Mouse (Mus musculus): ENCODE results near the gene Sag.
A peak's percentile ranks its signal among the peaks of the same experiment; 100 is the strongest.

Sag gene

DNA sequence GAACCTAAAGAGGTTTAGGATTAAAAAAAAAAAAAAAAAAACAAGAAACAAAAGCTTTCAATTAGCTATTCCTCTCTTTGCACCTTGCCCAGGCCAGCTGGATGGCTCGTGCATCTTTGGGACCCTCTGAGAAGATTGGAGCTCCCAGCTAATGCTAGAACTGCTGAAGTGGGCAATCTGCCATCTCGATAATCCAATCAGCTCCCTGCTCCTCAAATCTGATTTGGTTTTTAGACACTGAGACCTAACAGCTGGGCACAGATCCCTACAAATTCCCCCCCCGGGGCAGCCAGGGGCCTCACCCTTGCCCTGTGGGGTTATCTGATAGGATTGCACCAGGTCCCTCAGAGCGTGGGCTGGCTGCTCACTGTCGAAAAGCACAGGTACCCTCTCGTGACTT, at the start of gene Sag:
Gene Sag (plus strand): TSS at position 105 of the 400 bp plus-strand sequence.
- DNase-seq (ENCODE audit: low read depth, low spot score), result no peak

DNA sequence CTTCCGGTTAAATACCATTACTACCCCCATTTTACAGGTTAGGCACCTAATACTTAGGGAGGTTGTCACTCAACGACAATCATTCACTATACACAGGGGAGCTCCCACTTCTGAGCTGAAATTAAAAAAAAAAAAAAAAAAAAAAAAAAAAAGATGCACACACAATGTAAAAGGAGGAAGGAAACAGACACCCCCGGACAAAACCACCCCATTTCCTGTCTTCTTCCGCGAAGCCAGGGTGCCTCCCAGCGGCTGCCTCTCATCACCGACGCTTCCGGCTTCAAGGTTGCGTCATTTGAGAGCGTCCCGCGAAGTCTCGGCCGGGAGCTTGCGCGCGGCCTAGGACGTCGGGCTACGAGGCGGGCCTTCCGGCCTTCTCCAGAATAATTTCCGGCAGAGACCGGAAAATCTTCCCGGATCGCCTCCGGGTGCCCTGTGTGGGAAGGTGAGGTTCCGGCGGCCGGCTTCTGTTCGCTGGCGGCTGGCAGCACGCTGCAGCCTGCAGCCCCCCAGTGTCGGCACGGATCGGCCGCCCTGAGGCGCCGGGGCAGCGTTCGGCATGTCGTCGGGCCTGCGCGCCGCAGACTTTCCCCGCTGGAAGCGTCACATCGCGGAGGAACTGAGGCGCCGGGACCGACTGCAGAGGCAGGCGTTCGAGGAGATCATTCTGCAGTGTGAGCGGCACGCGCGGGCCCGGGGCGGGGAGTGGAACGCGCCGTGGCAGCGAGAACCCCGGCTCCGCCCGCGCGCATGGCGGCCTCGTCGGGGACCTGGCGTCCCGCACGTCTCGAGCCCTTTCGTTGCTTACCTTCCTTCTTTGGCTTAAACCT, 47.6 kb upstream of the Sag start, which contains the start of gene Atg16l1:
Gene Atg16l1 (plus strand): TSS at position 230 of the 830 bp plus-strand sequence.
- peak; percentile 97 for DNase-seq (ENCODE audit: low read depth, low spot score)

DNA sequence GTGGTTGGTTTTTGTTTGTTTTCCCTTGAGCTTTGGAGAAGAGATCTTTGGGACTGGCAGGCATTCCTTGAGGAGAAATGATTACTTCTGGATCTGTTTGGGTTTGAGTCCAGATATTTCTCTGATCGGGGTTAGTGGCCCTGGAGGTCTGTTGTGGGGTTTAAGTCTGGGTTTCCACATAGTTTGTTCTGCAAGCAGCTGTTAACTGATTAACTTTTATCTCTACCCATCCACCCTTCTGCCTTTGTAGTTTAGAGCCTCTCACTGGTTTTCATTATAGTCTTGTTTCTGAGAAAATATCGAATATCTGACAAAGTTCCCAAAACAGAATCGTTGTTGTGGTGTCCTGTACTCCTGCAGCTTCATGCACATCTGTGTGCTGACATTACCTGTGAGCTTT, 39.7 kb upstream of the Sag start:
- DNase-seq (ENCODE audit: low read depth, low spot score), result no peak

DNA sequence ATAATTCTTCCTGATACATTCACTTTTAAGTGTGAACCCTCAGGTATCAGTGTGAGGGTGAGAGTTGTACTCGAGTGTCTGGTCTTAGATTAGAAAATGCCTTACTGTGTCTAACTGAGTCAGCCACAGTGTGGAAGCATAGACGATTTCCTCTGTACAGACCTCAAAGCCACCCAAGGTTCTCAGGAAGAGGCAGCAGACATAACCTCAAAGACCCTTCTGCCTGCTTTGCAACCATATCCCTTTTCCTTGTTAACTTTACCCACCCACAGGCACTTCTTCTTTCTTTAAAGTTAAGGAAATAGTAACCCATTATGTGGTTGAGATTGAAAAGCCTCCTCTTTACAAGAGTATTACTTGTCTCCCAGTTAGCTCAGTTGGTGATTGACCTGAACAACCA, 37.7 kb upstream of the Sag start:
- DNase-seq (ENCODE audit: low read depth, low spot score), result no peak

DNA sequence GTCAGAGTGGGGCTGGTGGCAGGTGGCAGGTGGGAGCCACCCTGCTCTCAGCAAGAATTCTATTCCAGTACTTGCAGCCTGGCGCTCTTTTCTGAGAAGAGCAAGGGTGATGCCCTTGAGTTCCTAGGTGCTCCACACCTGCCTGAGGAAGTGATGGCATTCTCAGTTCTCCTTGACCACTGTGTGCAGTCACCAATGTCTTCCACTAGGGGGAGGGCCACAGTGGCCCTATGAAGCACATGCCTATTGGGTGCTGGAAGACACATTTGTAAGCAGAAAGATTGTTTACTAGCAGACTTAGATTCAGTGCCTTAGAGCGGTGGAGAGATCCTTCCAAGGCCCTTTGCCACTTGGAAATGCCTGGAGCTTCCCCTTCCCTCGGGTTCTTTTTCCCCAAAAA, 37.2 kb upstream of the Sag start:
- DNase-seq (ENCODE audit: low read depth, low spot score), result no peak

DNA sequence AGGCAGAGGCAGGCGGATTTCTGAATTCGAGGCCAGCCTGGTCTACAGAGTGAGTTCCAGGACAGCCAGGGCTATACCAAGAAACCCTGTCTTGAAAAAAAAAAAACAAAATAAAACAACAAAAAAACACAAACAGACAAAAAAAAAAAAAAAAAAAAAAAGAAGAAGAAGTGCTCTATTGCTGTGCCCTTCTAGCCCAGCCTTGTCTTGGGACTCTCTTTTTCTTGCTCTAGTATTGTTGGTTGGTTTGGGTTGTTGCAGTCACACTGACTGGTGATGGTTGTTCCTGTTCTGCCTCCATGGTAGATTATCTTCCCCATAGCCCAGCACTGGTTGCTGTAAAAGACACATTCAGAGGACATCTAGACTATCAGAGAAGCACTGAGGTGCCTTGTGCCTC, 34.2 kb upstream of the Sag start:
- no peak for DNase-seq (ENCODE audit: low read depth, low spot score)

DNA sequence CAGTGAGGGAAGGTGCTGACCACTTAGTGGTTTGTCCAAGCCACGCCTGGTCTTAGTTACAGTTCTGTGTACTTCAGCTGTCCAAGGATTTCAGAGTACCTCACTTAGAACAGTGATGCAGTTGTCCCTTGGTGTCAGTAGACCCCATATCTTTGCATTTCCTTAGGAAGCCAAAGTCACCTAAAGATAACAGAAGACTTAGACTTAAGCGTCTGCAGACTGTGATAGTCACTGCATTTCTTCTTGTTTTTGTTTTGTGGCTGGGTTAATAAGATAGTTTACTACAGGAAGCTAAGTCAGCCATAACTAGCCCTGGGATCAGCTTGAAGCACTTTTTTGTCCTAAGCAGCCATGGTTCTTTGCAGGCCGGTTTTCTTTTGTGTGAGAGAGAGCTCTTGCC, 33.0 kb upstream of the Sag start:
- DNase-seq (ENCODE audit: low read depth, low spot score), result no peak

DNA sequence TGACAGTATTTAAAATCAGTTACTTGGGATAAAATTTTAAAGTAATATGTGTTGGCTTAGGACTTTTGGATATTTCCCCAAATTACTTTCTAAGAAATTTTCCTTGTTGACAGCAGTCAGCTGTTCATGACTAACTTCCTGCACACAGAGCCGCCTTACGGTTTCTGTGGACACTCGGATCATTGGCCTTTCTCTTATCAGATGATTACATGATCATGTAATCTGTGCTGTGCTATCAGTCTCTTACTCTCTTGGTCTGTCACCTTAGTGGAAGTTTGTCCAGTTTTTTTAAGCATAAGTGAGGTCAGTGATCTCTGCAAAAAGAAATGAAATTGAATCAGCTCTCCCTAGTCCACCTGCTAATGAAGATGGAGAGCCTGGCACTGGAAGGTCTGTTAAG, 31.8 kb upstream of the Sag start:
- DNase-seq (ENCODE audit: low read depth, low spot score), result no peak

DNA sequence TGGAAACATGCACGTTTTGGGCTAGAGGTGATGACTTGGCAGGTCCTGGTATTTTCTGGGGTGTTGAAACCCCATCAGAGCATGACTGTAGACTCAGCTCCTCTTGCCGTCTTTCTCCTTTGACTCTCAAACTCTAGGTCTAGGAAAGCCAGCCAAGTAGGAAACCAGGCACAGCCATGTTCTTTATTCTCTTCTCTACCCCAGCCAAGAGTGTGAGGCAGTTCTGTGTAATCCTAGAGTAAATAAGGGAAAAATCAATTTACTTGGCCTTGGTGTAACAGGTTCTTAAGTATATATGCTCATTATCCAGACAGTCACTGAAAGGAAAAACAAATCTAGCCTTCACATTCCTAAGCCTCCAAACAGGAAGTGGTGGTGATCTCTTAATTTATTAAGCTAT, 30.1 kb upstream of the Sag start:
- DNase-seq (ENCODE audit: low read depth, low spot score), result no peak

DNA sequence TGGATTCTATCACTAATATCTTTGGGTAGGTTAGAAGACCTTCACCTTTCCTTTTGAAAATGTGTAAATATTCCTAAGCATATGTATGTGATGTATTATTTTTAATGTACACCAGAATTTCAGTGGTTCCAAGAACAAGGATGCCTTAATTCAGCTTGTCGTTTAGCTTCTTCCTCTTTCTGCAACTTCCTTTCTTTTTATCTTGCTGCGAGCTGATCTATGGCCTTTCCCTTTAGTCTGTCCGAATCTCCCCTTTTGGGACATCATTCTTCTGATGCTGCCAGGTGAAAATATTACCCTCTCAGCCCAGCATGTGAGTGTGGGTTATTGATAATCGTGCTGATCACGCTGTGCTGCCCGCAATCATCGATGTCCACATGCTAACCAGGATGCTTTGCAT, 28.6 kb upstream of the Sag start:
- no peak for DNase-seq (ENCODE audit: low read depth, low spot score)

DNA sequence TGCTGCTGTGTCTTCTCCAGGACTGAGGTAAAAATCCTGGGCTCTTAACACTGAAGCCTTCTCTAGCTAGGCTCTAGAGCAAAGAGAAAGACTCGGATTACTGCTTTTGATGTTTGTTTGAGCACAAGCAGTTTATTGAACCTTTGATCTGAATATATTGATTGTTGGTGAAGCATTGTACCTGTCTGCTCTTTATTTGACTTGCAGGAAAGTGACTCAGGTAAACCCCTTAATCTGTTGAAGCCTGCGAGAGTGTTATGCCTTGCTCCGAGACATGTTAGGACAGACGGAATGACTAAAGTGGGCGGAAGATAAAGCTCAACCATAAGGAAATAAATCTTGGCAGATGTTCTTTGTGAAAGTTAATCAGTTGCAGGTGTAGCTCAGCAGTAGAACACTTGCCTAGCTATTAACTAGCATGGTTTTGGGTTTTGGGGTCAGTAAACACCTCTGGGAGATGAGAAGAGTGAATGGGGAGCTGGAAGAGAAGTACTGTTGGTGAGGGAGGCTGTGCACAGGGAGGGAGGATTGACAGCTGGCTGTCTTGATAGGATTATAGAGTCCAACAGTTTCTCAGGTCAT, 24.2 kb upstream of the Sag start:
- no peak for DNase-seq (ENCODE audit: low read depth, low spot score)

DNA sequence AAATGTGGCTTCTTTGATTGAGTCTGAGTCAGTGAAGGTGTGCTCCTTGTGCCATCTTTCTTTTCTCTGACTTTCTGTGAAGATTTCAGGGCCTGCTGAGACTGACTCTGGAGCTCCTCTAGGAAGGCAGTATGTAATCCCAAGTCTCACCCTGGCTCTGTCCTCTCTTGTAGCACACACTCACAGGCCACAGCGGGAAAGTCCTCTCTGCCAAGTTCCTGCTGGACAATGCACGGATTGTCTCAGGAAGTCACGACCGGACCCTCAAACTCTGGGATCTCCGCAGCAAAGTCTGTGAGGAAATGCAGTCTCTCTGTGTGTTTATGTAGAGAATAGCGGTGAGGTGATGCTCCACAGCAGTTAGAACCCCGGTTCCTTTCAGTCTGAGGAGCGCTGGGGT, 17.8 kb upstream of the Sag start:
- no peak for DNase-seq (ENCODE audit: low read depth, low spot score)

DNA sequence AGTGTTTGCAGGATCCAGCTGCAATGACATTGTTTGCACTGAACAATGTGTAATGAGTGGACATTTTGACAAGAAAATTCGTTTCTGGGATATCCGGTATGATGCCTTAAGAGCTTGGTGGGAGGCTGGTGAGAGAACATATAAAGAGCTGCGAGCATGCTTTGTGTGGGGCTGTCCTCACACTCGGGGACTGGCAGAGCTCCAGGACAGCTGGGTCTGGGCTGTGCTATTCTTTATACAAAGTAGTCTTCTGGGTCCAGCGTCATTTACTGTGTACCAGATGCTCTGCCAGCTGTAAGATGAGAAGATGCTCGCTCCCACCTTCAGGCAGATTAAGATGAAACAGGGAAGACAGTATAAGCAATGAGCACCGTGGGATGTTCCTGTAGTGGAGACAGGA, 17.2 kb upstream of the Sag start:
- peak; percentile 59 for DNase-seq (ENCODE audit: low read depth, low spot score)

DNA sequence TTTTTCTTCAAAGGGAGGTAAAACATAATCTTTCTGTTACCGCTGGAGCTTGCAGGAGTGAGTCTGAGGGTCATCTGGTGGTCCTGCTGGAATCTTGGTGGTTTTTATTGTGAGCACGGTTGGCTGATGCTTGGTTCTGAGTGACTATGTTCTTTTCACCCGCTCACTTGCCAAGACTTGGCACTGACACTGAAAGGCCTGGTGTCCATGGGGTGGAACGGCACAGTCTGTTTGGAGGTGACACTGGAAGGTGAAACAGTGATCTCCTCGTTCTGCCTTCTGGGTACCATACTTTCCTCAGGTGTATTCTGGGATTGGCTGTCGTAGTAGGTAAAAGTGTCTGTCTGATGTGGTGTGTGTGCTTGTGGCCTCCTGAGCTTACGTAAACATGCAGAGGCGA, 13.8 kb upstream of the Sag start:
- DNase-seq (ENCODE audit: low read depth, low spot score), result no peak

DNA sequence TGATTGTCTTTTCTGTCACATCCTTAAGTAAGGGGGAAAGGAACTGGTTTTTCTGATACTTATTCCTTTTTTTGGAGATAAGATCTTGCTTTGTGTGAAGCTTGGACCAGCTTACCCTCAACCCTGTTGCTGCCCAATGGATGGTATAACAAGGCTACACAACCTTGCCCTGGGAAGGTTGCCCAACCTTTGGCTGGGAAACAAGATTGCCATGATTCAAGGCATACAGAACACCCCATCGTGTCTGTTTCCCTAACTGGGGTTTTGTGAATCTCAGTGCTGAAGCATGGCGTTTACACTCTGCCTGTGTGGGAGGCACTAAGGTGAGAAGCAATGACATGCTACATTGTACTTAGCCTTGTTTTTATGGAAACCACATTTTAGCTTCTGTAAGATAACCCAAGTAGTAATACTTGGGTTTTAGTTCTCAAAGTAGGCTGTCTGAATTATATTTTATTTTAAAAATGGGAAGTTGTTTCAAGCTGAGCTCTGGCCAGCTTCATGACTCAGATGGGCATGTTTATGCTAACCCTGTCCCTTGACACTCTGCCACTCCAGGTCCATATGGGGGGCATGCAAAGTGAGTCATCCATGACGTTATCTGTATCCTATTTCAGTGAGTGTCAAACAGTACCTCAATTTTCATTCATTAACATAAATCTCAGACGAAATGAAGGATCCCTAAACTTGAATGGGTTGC, 10.9 kb upstream of the Sag start:
- no peak for DNase-seq (ENCODE audit: low read depth, low spot score)

DNA sequence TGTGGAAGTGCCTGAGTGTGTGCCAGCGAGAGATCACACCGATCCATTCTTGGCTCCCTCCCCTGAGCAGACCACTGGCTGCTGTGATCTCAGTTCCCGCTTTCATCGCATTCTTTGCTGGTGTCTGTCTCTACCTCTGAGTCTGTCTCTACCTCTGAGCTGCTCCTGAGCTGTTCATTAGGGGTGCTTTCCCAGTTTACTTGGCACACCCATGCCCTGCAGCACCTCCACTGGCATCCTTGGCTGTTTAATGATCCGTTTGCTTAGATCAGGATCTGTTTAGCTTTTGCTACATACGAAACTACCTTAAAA, 10.4 kb upstream of the Sag start:
- DNase-seq (ENCODE audit: low read depth, low spot score), result no peak

DNA sequence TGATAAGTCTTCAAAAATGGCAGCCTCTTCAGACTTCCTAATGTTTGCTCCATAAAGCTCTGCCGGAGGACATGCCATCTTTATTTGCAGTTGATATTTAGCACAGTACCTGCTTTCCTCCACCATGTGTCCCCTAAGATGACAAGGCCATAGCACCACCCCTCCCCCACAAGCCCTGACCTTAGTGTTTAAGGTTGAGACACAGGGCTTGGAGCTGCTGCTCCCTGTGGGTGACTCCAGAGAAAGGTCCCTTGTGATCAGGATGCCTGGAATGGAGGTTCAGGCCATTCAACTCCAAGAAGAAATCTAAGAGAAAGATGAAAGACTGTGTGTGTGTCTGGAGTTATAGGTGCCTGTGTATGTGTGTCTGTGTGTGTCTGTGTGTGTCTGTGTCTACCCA, 5.8 kb upstream of the Sag start:
- no peak for DNase-seq (ENCODE audit: low read depth, low spot score)

DNA sequence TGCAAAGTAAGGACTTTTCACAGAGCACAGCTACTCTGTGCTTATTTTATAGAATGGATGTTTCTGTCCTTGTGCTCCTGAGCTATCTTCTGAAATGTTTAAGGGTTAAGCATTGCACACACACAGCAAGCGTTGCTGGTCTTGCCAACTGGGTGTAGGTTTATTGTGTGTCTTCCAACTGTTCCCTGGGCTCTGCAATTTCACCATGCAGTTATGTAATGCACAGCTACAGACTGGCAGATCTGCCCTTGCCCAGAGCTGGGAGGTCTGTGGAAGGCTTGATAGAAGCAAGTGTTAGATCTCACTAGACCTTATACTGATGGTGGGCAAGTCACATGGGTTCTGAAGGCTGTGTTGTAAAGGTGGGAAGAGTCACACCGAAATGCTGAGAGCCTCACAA, 5.2 kb upstream of the Sag start:
- peak; percentile 62 for DNase-seq (ENCODE audit: low read depth, low spot score)

DNA sequence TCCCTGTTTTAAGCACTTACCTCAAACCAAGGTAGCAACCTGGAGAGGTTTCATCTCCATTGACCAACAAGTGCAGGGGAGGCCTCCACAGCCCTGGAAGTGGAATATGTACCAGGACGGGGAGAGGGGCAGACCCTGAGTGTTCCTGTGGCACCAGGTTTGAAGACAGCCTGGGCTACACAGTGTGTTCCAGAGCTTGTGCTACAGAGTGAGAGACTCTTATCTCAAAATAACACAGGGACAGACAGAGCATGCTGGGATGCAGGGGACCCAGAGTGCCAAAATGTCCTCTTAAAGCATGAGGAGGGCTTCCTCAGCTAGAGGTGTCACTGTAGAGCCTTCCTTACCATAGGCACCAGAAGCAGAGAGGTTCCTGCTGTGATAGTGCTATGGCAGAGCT, 4.3 kb downstream of the Sag start:
- DNase-seq (ENCODE audit: low read depth, low spot score), result no peak

DNA sequence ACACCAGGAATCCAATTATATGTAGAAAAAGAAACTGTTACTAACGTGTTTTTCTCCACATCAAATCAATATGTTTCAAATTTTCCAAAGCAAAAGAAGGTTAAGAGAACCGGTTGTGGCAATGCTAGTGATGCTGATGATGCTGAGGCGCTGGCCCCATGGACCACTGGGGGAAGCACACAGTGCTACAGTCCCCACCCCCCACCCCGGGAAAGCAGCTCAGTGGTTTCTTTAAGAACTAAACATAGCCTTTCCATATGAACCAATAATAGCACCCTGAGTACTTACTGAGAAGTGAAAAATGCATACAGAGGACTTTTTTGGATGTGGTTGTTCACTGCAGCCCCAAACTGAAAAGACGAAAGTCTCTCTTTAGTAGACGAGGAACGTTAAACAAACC, 7.9 kb downstream of the Sag start:
- DNase-seq (ENCODE audit: low read depth, low spot score), result no peak

DNA sequence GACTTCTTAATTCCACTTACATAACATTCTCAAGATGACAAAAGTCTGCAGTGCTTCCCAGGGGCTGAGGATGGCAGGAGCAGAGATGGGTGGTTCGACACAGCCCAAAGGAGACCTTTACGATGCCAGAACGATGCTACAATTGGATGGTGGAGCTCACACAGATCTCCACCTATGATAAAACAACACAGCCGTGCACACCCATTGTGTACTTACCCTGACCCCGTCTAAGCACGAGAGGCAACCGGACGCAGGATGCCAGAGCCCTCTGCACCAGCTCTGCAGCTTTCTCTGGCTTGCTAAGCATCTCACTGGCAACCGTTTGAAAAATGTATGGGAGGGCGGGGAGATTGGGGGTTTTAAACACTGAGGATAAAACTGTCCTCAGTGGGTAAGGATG, 8.6 kb downstream of the Sag start:
- no peak for DNase-seq (ENCODE audit: low read depth, low spot score)

DNA sequence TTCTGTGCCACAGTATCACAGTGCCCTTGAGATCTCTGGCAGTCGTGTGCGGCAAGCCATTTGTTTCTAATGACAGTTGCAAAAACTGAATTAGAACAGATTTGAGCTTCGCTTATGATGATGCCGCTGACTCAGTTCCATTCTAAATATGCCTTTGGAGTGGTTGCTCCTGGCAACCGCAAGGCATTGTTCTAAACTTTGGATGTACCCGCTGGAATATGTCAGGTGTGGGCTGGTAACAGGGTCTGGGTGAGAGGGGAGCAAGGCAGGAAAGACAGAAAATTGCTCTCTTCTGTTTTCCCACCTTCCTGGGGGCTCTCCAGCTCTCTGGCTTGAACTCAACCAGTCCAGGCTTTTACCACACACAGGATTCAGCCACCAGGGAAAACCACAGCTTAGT, 9.7 kb downstream of the Sag start:
- DNase-seq (ENCODE audit: low read depth, low spot score), result peak; percentile 85

DNA sequence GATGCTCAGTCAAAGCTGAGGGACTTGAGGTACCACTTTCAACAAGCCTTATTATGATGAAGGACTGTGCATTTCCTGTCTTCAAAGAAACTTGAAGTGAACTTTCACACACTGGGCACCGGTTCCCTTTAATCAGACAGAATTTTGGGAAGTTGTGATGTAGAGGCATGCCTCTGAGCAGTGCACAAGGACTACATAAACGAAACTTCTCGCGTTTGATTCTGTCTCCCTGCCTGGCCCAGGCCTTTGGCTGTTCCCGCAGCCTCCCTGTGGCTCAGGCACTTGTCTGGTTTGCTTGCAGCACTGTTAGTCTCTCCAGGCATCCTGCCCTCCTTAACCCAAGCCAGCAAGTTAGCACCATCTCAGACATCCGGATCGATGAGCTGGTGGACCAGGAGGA, 10.2 kb downstream of the Sag start:
- DNase-seq (ENCODE audit: low read depth, low spot score), result no peak
